Mouse (Mus musculus) frontal cortex, postnatal 14 days (tissue): ENCODE measurements around the gene 4933405L10Rik.
A peak's percentile ranks its signal among the peaks of the same experiment; 100 is the strongest.

ENCODE experiments used
- DNase-seq, 2 experiments: peaks; one replicate each; pipeline ENCODE4 v3.0.0; 2022; ENCODE audit warnings: low spot score in 2 of 2

The 4933405L10Rik gene

GRCm38 (mm10) chr8:105754688-105755087 is 47.2 kb downstream of the 4933405L10Rik start:
- DNase-seq = no peak

- DNase-seq = no peak
These were observed 50.4 kb downstream of the 4933405L10Rik start for GRCm38 (mm10) chr8:105757796-105758276.

GRCm38 (mm10) chr8:105758277-105759108 is 51.0 kb downstream of the 4933405L10Rik start, which contains the start of gene Gfod2:
Gene Gfod2 (minus strand): TSS chr8:105758664.
- peak; percentile 94 to 96 for DNase-seq
